Mouse (Mus musculus): ENCODE measurements at regions not wholly inside any gene's neighbourhood (a gene's known extent, or its start where the extent isn't known, plus 50 kb on each side); places are given as distances from the start of the nearest gene placed in this dataset.
"Not testable (repeated sequence)": the region's sequence is repeated elsewhere in the genome, so short reads cannot be mapped to it uniquely, and the experiment has no call there.

GRCm38 (mm10) chr13:52088319-52088718 lies 241.8 kb downstream of the Gadd45g start:
- DNase-seq (ENCODE audit: low spot score in 2 of 2): no peak

- DNase-seq (ENCODE audit: low spot score in 2 of 2): no peak
Observed at GRCm38 (mm10) chr13:52090365-52090764, 243.9 kb downstream of the Gadd45g start.

- DNase-seq (ENCODE audit: low spot score in 2 of 2): no peak
Observed at GRCm38 (mm10) chr13:52094785-52095184, 248.3 kb downstream of the Gadd45g start.

GRCm38 (mm10) chr13:52096506-52096905 lies 250.0 kb downstream of the Gadd45g start:
- DNase-seq (ENCODE audit: low spot score in 2 of 2): no peak

GRCm38 (mm10) chr13:52105989-52106642 lies 259.6 kb downstream of the Gadd45g start:
- no peak for DNase-seq (ENCODE audit: low spot score in 2 of 2)

GRCm38 (mm10) chr13:52108349-52108921 lies 262.0 kb downstream of the Gadd45g start:
- DNase-seq (ENCODE audit: low spot score in 2 of 2): no peak

GRCm38 (mm10) chr13:52109039-52109759 lies 262.7 kb downstream of the Gadd45g start:
- DNase-seq (ENCODE audit: low spot score in 2 of 2): no peak

- no peak for DNase-seq (ENCODE audit: low spot score in 2 of 2)
Observed at GRCm38 (mm10) chr13:52110750-52111149, 264.3 kb downstream of the Gadd45g start.

GRCm38 (mm10) chr13:52113549-52113948 lies 267.1 kb downstream of the Gadd45g start:
- DNase-seq (ENCODE audit: low spot score in 2 of 2): no peak

- DNase-seq (ENCODE audit: low spot score in 2 of 2): no peak
Observed at GRCm38 (mm10) chr13:52114431-52114830, 268.0 kb downstream of the Gadd45g start.

GRCm38 (mm10) chr13:52114962-52115361 lies 268.5 kb downstream of the Gadd45g start:
- DNase-seq (ENCODE audit: low spot score in 2 of 2): no peak

GRCm38 (mm10) chr13:52116241-52116640 lies 269.8 kb downstream of the Gadd45g start:
- DNase-seq (ENCODE audit: low spot score in 2 of 2): no peak

- peak in 1 of 2 experiments; percentile 38 for DNase-seq (ENCODE audit: low spot score in 2 of 2)
Observed at GRCm38 (mm10) chr13:52116756-52117155, 270.3 kb downstream of the Gadd45g start.

- no peak for DNase-seq (ENCODE audit: low spot score in 2 of 2)
Observed at GRCm38 (mm10) chr13:52120795-52121194, 274.3 kb downstream of the Gadd45g start.

GRCm38 (mm10) chr13:52125037-52125436 lies 278.6 kb downstream of the Gadd45g start:
- DNase-seq (ENCODE audit: low spot score in 2 of 2): no peak

- peak in 1 of 2 experiments; percentile 26 for DNase-seq (ENCODE audit: low spot score in 2 of 2)
Observed at GRCm38 (mm10) chr13:52127751-52128150, 281.3 kb downstream of the Gadd45g start.

GRCm38 (mm10) chr13:52129466-52129865 lies 283.0 kb downstream of the Gadd45g start:
- DNase-seq (ENCODE audit: low spot score in 2 of 2): no peak

GRCm38 (mm10) chr13:52133202-52133601 lies 286.7 kb downstream of the Gadd45g start:
- DNase-seq (ENCODE audit: low spot score in 2 of 2): no peak

- DNase-seq (ENCODE audit: low spot score in 2 of 2): no peak
Observed at GRCm38 (mm10) chr13:52138331-52138945, 292.0 kb downstream of the Gadd45g start.

GRCm38 (mm10) chr13:52139140-52139809 lies 292.8 kb downstream of the Gadd45g start:
- DNase-seq (ENCODE audit: low spot score in 2 of 2): no peak

GRCm38 (mm10) chr13:52140221-52140620 lies 293.7 kb downstream of the Gadd45g start:
- no peak for DNase-seq (ENCODE audit: low spot score in 2 of 2)

- not testable (repeated sequence) for DNase-seq (ENCODE audit: low spot score in 2 of 2)
Observed at GRCm38 (mm10) chr13:52144066-52144465, 297.6 kb downstream of the Gadd45g start.
